Mouse (Mus musculus): ENCODE data around the gene Fndc3b.

The Fndc3b gene

GRCm38 (mm10) chr3:27670416-27670815 is 40.7 kb downstream of the Fndc3b start:
- no peak for DNase-seq (ENCODE audit: low read depth)

- DNase-seq (ENCODE audit: low read depth), result no peak
Measured at GRCm38 (mm10) chr3:27667280-27667679, 43.8 kb downstream of the Fndc3b start.

- DNase-seq (ENCODE audit: low read depth), result no peak
Measured at GRCm38 (mm10) chr3:27665338-27665737, 45.8 kb downstream of the Fndc3b start.

- DNase-seq (ENCODE audit: low read depth), result no peak
Measured at GRCm38 (mm10) chr3:27663221-27663620, 47.9 kb downstream of the Fndc3b start.

GRCm38 (mm10) chr3:27658198-27658763 is 52.8 kb downstream of the Fndc3b start:
- DNase-seq (ENCODE audit: low read depth), result no peak

- peak; percentile 78 for DNase-seq (ENCODE audit: low read depth)
Measured at GRCm38 (mm10) chr3:27656764-27657390, 54.2 kb downstream of the Fndc3b start.

GRCm38 (mm10) chr3:27655673-27656072 is 55.4 kb downstream of the Fndc3b start:
- DNase-seq (ENCODE audit: low read depth), result no peak

- no peak for DNase-seq (ENCODE audit: low read depth)
Measured at GRCm38 (mm10) chr3:27655042-27655441, 56.1 kb downstream of the Fndc3b start.

- no peak for DNase-seq (ENCODE audit: low read depth)
Measured at GRCm38 (mm10) chr3:27652451-27653011, 58.6 kb downstream of the Fndc3b start.

- no peak for DNase-seq (ENCODE audit: low read depth)
Measured at GRCm38 (mm10) chr3:27651731-27652130, 59.4 kb downstream of the Fndc3b start.

GRCm38 (mm10) chr3:27650083-27650482 is 61.0 kb downstream of the Fndc3b start:
- no peak for DNase-seq (ENCODE audit: low read depth)

- no peak for DNase-seq (ENCODE audit: low read depth)
Measured at GRCm38 (mm10) chr3:27649316-27649715, 61.8 kb downstream of the Fndc3b start.

GRCm38 (mm10) chr3:27642381-27642780 is 68.7 kb downstream of the Fndc3b start:
- no peak for DNase-seq (ENCODE audit: low read depth)

GRCm38 (mm10) chr3:27639701-27640100 is 71.4 kb downstream of the Fndc3b start:
- no peak for DNase-seq (ENCODE audit: low read depth)

- no peak for DNase-seq (ENCODE audit: low read depth)
Measured at GRCm38 (mm10) chr3:27637046-27637661, 74.0 kb downstream of the Fndc3b start.

GRCm38 (mm10) chr3:27635776-27636175 is 75.3 kb downstream of the Fndc3b start:
- no peak for DNase-seq (ENCODE audit: low read depth)

GRCm38 (mm10) chr3:27632880-27633279 is 78.2 kb downstream of the Fndc3b start:
- DNase-seq (ENCODE audit: low read depth), result no peak

GRCm38 (mm10) chr3:27631112-27631511 is 80.0 kb downstream of the Fndc3b start:
- no peak for DNase-seq (ENCODE audit: low read depth)

- no peak for DNase-seq (ENCODE audit: low read depth)
Measured at GRCm38 (mm10) chr3:27629716-27630115, 81.4 kb downstream of the Fndc3b start.

- no peak for DNase-seq (ENCODE audit: low read depth)
Measured at GRCm38 (mm10) chr3:27626301-27626700, 84.8 kb downstream of the Fndc3b start.

- DNase-seq (ENCODE audit: low read depth), result no peak
Measured at GRCm38 (mm10) chr3:27625592-27625985, 85.5 kb downstream of the Fndc3b start.

- DNase-seq (ENCODE audit: low read depth), result no peak
Measured at GRCm38 (mm10) chr3:27624974-27625591, 86.0 kb downstream of the Fndc3b start.

GRCm38 (mm10) chr3:27622451-27622850 is 88.7 kb downstream of the Fndc3b start:
- DNase-seq (ENCODE audit: low read depth), result no peak

Measured in fibroblast of lung, adult 2 months (primary cell).